Mouse (Mus musculus): ENCODE measurements around the gene Epdr1. TPM values are rescaled to one million over a fixed set of nuclear protein-coding genes. Genes with fewer than 3 reads are reported as not detected.

Gene Epdr1
- total and polyA plus RNA-seq, 2 experiments from 2014 or later = 17.8 to 30.2 TPM

GRCm38 (mm10) chr13:19614311-19614710, 5.4 kb downstream of the Epdr1 start:
- Histone ChIP-seq H3K9me3 (replicated peaks; ENCODE audit: control insufficient read depth, low read length) (no peaks in the 10 kb centered on the region), H3K4me2 (ENCODE audit: low read depth, low read length) (no peak overlapping the region), H3K27ac (ENCODE audit: low read depth) (no peak overlapping the region), H3K27me3 (ENCODE audit: control insufficient read depth, insufficient read depth, low read length) (no peaks in the 10 kb centered on the region), H3K36me3 (replicated peaks; ENCODE audit: control insufficient read depth, insufficient read depth, low read length) (no peaks in the 10 kb centered on the region), H3K4me1 (ENCODE audit: control insufficient read depth, insufficient read depth) (0 out of 2 replicates have a peak, but pooled peaks cover 5% of the 10 kb centered on the region), H3K4me3 (ENCODE audit: low read depth, low read length) (no peak overlapping the region), H3K9ac (replicated peaks; ENCODE audit: low read depth, low read length) (no peak overlapping the region)
- TF ChIP-seq EP300 (IDR thresholded peaks at IDR 0.05; ENCODE audit: low read depth) = no peak
- TF ChIP-seq CTCF (IDR thresholded peaks at IDR 0.05; ENCODE audit: low read depth) = no peak
- DNase-seq (ENCODE audit: low spot score) = no peak
- ATAC-seq (ENCODE audit: insufficient read depth, low read depth) = no peak
- 60% methylated on average over 1 of the region's 1 CpGs for WGBS

- Histone ChIP-seq H3K36me3 (replicated peaks; ENCODE audit: control insufficient read depth, insufficient read depth, low read length) (no peaks in the 10 kb centered on the region), H3K4me1 (ENCODE audit: control insufficient read depth, insufficient read depth) (0 out of 2 replicates have a peak, but pooled peaks cover 4% of the 10 kb centered on the region), H3K27ac (ENCODE audit: low read depth) (no peak overlapping the region), H3K27me3 (ENCODE audit: control insufficient read depth, insufficient read depth, low read length) (no peaks in the 10 kb centered on the region), H3K9me3 (replicated peaks; ENCODE audit: control insufficient read depth, low read length) (no peaks in the 10 kb centered on the region), H3K9ac (replicated peaks; ENCODE audit: low read depth, low read length) (no peak overlapping the region), H3K4me2 (ENCODE audit: low read depth, low read length) (no peak overlapping the region), H3K4me3 (ENCODE audit: low read depth, low read length) (no peak overlapping the region)
- no peak for ATAC-seq (ENCODE audit: insufficient read depth, low read depth)
- WGBS = 88% methylated on average over 1 of the region's 1 CpGs
- TF ChIP-seq CTCF (IDR thresholded peaks at IDR 0.05; ENCODE audit: low read depth) (no peak), EP300 (IDR thresholded peaks at IDR 0.05; ENCODE audit: low read depth) (no peak)
- no peak for DNase-seq (ENCODE audit: low spot score)
Measured at GRCm38 (mm10) chr13:19613426-19613825, 6.3 kb downstream of the Epdr1 start.

GRCm38 (mm10) chr13:19612963-19613362, 6.8 kb downstream of the Epdr1 start:
- Histone ChIP-seq H3K36me3 (replicated peaks; ENCODE audit: control insufficient read depth, insufficient read depth, low read length) (no peaks in the 10 kb centered on the region), H3K27ac (ENCODE audit: low read depth) (no peak overlapping the region), H3K9me3 (replicated peaks; ENCODE audit: control insufficient read depth, low read length) (no peaks in the 10 kb centered on the region), H3K4me2 (ENCODE audit: low read depth, low read length) (no peak overlapping the region), H3K4me3 (ENCODE audit: low read depth, low read length) (no peak overlapping the region), H3K4me1 (ENCODE audit: control insufficient read depth, insufficient read depth) (no peaks in the 10 kb centered on the region), H3K9ac (replicated peaks; ENCODE audit: low read depth, low read length) (no peak overlapping the region), H3K27me3 (ENCODE audit: control insufficient read depth, insufficient read depth, low read length) (no peaks in the 10 kb centered on the region)
- TF ChIP-seq EP300 (IDR thresholded peaks at IDR 0.05; ENCODE audit: low read depth) = no peak
- no peak for TF ChIP-seq CTCF (IDR thresholded peaks at IDR 0.05; ENCODE audit: low read depth)
- DNase-seq (ENCODE audit: low spot score) = no peak
- WGBS = 80% methylated on average over 3 of the region's 3 CpGs
- ATAC-seq (ENCODE audit: insufficient read depth, low read depth) = no peak

GRCm38 (mm10) chr13:19612348-19612747, 7.4 kb downstream of the Epdr1 start:
- H3K27me3 ChIP-seq (ENCODE audit: control insufficient read depth, insufficient read depth, low read length) = no peaks in the 10 kb centered on the region
- H3K9ac ChIP-seq (replicated peaks; ENCODE audit: low read depth, low read length) = no peak overlapping the region
- TF ChIP-seq CTCF (IDR thresholded peaks at IDR 0.05; ENCODE audit: low read depth) = no peak
- no peak for TF ChIP-seq EP300 (IDR thresholded peaks at IDR 0.05; ENCODE audit: low read depth)
- H3K27ac ChIP-seq (ENCODE audit: low read depth) = no peak overlapping the region
- H3K4me2 ChIP-seq (ENCODE audit: low read depth, low read length) = no peak overlapping the region
- H3K4me1 ChIP-seq (ENCODE audit: control insufficient read depth, insufficient read depth) = no peaks in the 10 kb centered on the region
- 82% methylated on average over 1 of the region's 1 CpGs for whole genome bisulfite sequencing
- ATAC-seq (ENCODE audit: insufficient read depth, low read depth) (no peak), DNase-seq (ENCODE audit: low spot score) (no peak)
- no peaks in the 10 kb centered on the region for H3K9me3 ChIP-seq (replicated peaks; ENCODE audit: control insufficient read depth, low read length)
- H3K4me3 ChIP-seq (ENCODE audit: low read depth, low read length) = no peak overlapping the region
- H3K36me3 ChIP-seq (replicated peaks; ENCODE audit: control insufficient read depth, insufficient read depth, low read length) = no peaks in the 10 kb centered on the region

- Histone ChIP-seq H3K36me3 (replicated peaks; ENCODE audit: control insufficient read depth, insufficient read depth, low read length) (no peaks in the 10 kb centered on the region), H3K4me2 (ENCODE audit: low read depth, low read length) (no peak overlapping the region), H3K9me3 (replicated peaks; ENCODE audit: control insufficient read depth, low read length) (no peaks in the 10 kb centered on the region), H3K4me1 (ENCODE audit: control insufficient read depth, insufficient read depth) (no peaks in the 10 kb centered on the region), H3K4me3 (ENCODE audit: low read depth, low read length) (no peak overlapping the region), H3K27me3 (ENCODE audit: control insufficient read depth, insufficient read depth, low read length) (no peaks in the 10 kb centered on the region), H3K27ac (ENCODE audit: low read depth) (no peak overlapping the region), H3K9ac (replicated peaks; ENCODE audit: low read depth, low read length) (no peak overlapping the region)
- DNase-seq (ENCODE audit: low spot score) (no peak), ATAC-seq (ENCODE audit: insufficient read depth, low read depth) (no peak)
- TF ChIP-seq CTCF (IDR thresholded peaks at IDR 0.05; ENCODE audit: low read depth) = no peak
- no peak for TF ChIP-seq EP300 (IDR thresholded peaks at IDR 0.05; ENCODE audit: low read depth)
Measured at GRCm38 (mm10) chr13:19608120-19608519, 11.6 kb downstream of the Epdr1 start.

- DNase-seq (ENCODE audit: low spot score) = no peak
- H3K9me3 ChIP-seq (replicated peaks; ENCODE audit: control insufficient read depth, low read length) = no peaks in the 10 kb centered on the region
- no peak for TF ChIP-seq CTCF (IDR thresholded peaks at IDR 0.05; ENCODE audit: low read depth)
- TF ChIP-seq EP300 (IDR thresholded peaks at IDR 0.05; ENCODE audit: low read depth) = no peak
Measured at GRCm38 (mm10) chr13:19604916-19605315, 14.8 kb downstream of the Epdr1 start.

More at GRCm38 (mm10) chr13:19604916-19605315, 14.8 kb downstream of the Epdr1 start:
- Histone ChIP-seq H3K27ac (ENCODE audit: low read depth) (no peak overlapping the region), H3K27me3 (ENCODE audit: control insufficient read depth, insufficient read depth, low read length) (no peaks in the 10 kb centered on the region), H3K4me3 (ENCODE audit: low read depth, low read length) (no peak overlapping the region), H3K9ac (replicated peaks; ENCODE audit: low read depth, low read length) (no peak overlapping the region), H3K36me3 (replicated peaks; ENCODE audit: control insufficient read depth, insufficient read depth, low read length) (no peaks in the 10 kb centered on the region), H3K4me1 (ENCODE audit: control insufficient read depth, insufficient read depth) (no peaks in the 10 kb centered on the region), H3K4me2 (ENCODE audit: low read depth, low read length) (no peak overlapping the region)
- ATAC-seq (ENCODE audit: insufficient read depth, low read depth) = no peak
